Mouse (Mus musculus) CH12.LX (cell line): ENCODE data around the gene Cntn4. TPM values are rescaled to one million over a fixed set of nuclear protein-coding genes. Genes with fewer than 3 reads are reported as not detected.

Experiments used
- DNase-seq: peaks from one replicate; pipeline ENCODE4 v3.0.0-alpha.2; 2013; ENCODE audit errors: extremely low read depth
- H3K27ac ChIP-seq: 2 replicates; pipeline ENCODE4 v1.5.1; 2012; ENCODE audit warnings: low read depth, mild to moderate bottlenecking, control low read depth, moderate library complexity; ENCODE audit not compliant: insufficient read depth
- H3K27me3 ChIP-seq: replicated peaks from 2 replicates; pipeline ENCODE3; 2012; ENCODE audit warnings: inconsistent platforms
- H3K36me3 ChIP-seq, 2 experiments: replicated peaks in 1 of 2; 2 replicates each; pipeline versions ENCODE3 to v1.6.1; 2012; ENCODE audit warnings: inconsistent platforms in 1 of 2, low read length in 1 of 2, mild to moderate bottlenecking in 1 of 2, mixed read lengths in 1 of 2, moderate library complexity in 1 of 2; ENCODE audit not compliant: control insufficient read depth in 1 of 2, insufficient read depth in 1 of 2
- H3K4me1 ChIP-seq, 2 experiments: 2 replicates each; pipeline ENCODE4 v1.6.1; 2012; ENCODE audit warnings: inconsistent platforms in 1 of 2, moderate library complexity in 1 of 2; ENCODE audit not compliant: insufficient read depth in 2 of 2, control insufficient read depth in 1 of 2
- H3K4me2 ChIP-seq: 2 replicates; pipeline ENCODE4 v1.6.1; 2012; ENCODE audit warnings: low read depth, mild to moderate bottlenecking, control low read depth; ENCODE audit not compliant: poor library complexity, insufficient read depth, severe bottlenecking
- H3K4me3 ChIP-seq, 3 experiments: fragments of 150-350 bp in 1 of 3; sonication (generic) in 1 of 3; replicated peaks in 1 of 3; 2 replicates each; pipeline versions ENCODE3 to v1.5.1; 2011 to 2012; ENCODE audit warnings: low read depth in 2 of 3, low read length in 2 of 3, mild to moderate bottlenecking in 2 of 3, moderate library complexity in 2 of 3, control low read depth in 1 of 3, improper control_type of control experiment in 1 of 3, inconsistent platforms in 1 of 3, mixed read lengths in 1 of 3; ENCODE audit not compliant: poor library complexity in 1 of 3
- H3K79me2 ChIP-seq: replicated peaks from 2 replicates; pipeline ENCODE4 v1.6.1; 2012; ENCODE audit warnings: mild to moderate bottlenecking, moderate library complexity; ENCODE audit not compliant: control insufficient read depth, poor library complexity, insufficient read depth, severe bottlenecking; ENCODE audit errors: extremely low read depth
- H3K9ac ChIP-seq: 2 replicates; pipeline ENCODE4 v1.6.1; 2012; ENCODE audit warnings: low read depth, mild to moderate bottlenecking, control low read depth, moderate library complexity; ENCODE audit not compliant: insufficient read depth
- H3K9me3 ChIP-seq: replicated peaks from 2 replicates; pipeline ENCODE3; 2012; ENCODE audit warnings: low read length, inconsistent platforms, mixed read lengths
- BHLHE40 ChIP-seq: IDR thresholded peaks from 2 replicates; pipeline ENCODE4 v1.6.1; 2011; ENCODE audit warnings: mild to moderate bottlenecking, low read depth, low read length, improper control_type of control experiment
- CHD1 ChIP-seq: IDR thresholded peaks from 2 replicates; pipeline ENCODE4 v1.6.1; 2012; ENCODE audit warnings: low read depth, low read length, improper control_type of control experiment, inconsistent platforms
- CTCF ChIP-seq, 2 experiments: IDR thresholded peaks in 1 of 2; conservative IDR thresholded peaks in 1 of 2; 2 replicates each; pipeline ENCODE4 v1.5.1; 2011 to 2012; ENCODE audit warnings: low read depth in 2 of 2, low read length in 2 of 2, improper control_type of control experiment in 1 of 2, inconsistent platforms in 1 of 2, mild to moderate bottlenecking in 1 of 2, moderate library complexity in 1 of 2
- ELF1 ChIP-seq: IDR thresholded peaks from 2 replicates; pipeline ENCODE4 v1.6.1; 2014; ENCODE audit warnings: low read depth, mild to moderate bottlenecking, inconsistent platforms, low read length, improper control_type of control experiment
- EP300 ChIP-seq: IDR thresholded peaks from 2 replicates; pipeline ENCODE4 v1.6.1; 2011; ENCODE audit warnings: low read length, improper control_type of control experiment
- ETS1 ChIP-seq: conservative IDR thresholded peaks from 2 replicates; pipeline ENCODE4 v1.6.1; 2012; ENCODE audit warnings: low read depth, mild to moderate bottlenecking, inconsistent platforms, low read length, improper control_type of control experiment, moderate library complexity
- GABPA ChIP-seq: IDR thresholded peaks from 2 replicates; pipeline ENCODE4 v1.6.1; 2012; ENCODE audit warnings: low read depth, low read length, improper control_type of control experiment, inconsistent platforms; ENCODE audit not compliant: insufficient replicate concordance
- IRF4 ChIP-seq: IDR thresholded peaks from 2 replicates; pipeline ENCODE4 v1.6.1; 2014; ENCODE audit warnings: low read depth, mild to moderate bottlenecking, inconsistent platforms, low read length, improper control_type of control experiment
- JUN ChIP-seq: IDR thresholded peaks from 2 replicates; pipeline ENCODE4 v1.6.1; 2011; ENCODE audit warnings: low read depth, mild to moderate bottlenecking, low read length, improper control_type of control experiment, moderate library complexity; ENCODE audit not compliant: insufficient read depth
- JUND ChIP-seq: conservative IDR thresholded peaks from 2 replicates; pipeline ENCODE4 v1.6.1; 2011; ENCODE audit warnings: low read depth, low read length, improper control_type of control experiment
- MAX ChIP-seq: IDR thresholded peaks from 2 replicates; pipeline ENCODE4 v1.6.1; 2011; ENCODE audit warnings: low read length, improper control_type of control experiment
- MAZ ChIP-seq: IDR thresholded peaks from 2 replicates; pipeline ENCODE4 v1.6.1; 2012; ENCODE audit warnings: low read depth, mild to moderate bottlenecking, inconsistent platforms, low read length, improper control_type of control experiment, moderate library complexity
- MXI1 ChIP-seq: IDR thresholded peaks from 2 replicates; pipeline ENCODE4 v1.6.1; 2011; ENCODE audit warnings: mild to moderate bottlenecking, low read depth, low read length, improper control_type of control experiment
- MYC ChIP-seq: IDR thresholded peaks from 2 replicates; pipeline ENCODE4 v1.6.1; 2011; ENCODE audit warnings: low read depth, mild to moderate bottlenecking, improper control_type of control experiment, low read length
- NELFE ChIP-seq: IDR thresholded peaks from 2 replicates; pipeline ENCODE4 v1.6.1; 2011; ENCODE audit warnings: low read depth, low read length, improper control_type of control experiment
- NRF1 ChIP-seq: IDR thresholded peaks from 2 replicates; pipeline ENCODE4 v1.6.1; 2014; ENCODE audit warnings: low read depth, mild to moderate bottlenecking, inconsistent platforms, low read length, improper control_type of control experiment, moderate library complexity
- PAX5 ChIP-seq: IDR thresholded peaks from 2 replicates; pipeline ENCODE4 v1.6.1; 2012; ENCODE audit warnings: low read length, inconsistent platforms, mixed read lengths
- POLR2A ChIP-seq: IDR thresholded peaks from 2 replicates; pipeline ENCODE4 v1.6.1; 2011; ENCODE audit warnings: low read depth, mild to moderate bottlenecking, improper control_type of control experiment, low read length
- POLR2AphosphoS2 ChIP-seq: IDR thresholded peaks from 2 replicates; pipeline ENCODE4 v1.6.1; 2011; ENCODE audit warnings: low read depth, low read length, improper control_type of control experiment
- RAD21 ChIP-seq: IDR thresholded peaks from 2 replicates; pipeline ENCODE4 v1.6.1; 2011; ENCODE audit warnings: low read depth, mild to moderate bottlenecking, low read length, improper control_type of control experiment, moderate library complexity
- SIN3A ChIP-seq: IDR thresholded peaks from 2 replicates; pipeline ENCODE4 v1.6.1; 2012; ENCODE audit warnings: low read length, improper control_type of control experiment, inconsistent platforms
- SMC3 ChIP-seq: IDR thresholded peaks from 2 replicates; pipeline ENCODE4 v1.6.1; 2011; ENCODE audit warnings: low read depth, low read length, improper control_type of control experiment
- TBP ChIP-seq: conservative IDR thresholded peaks from 2 replicates; pipeline ENCODE4 v1.6.1; 2011; ENCODE audit warnings: low read depth, low read length, improper control_type of control experiment
- TCF12 ChIP-seq: IDR thresholded peaks from 2 replicates; pipeline ENCODE4 v1.6.1; 2014; ENCODE audit warnings: low read depth, mild to moderate bottlenecking, inconsistent platforms, low read length, improper control_type of control experiment
- UBTF ChIP-seq: IDR thresholded peaks from 2 replicates; pipeline ENCODE4 v1.6.1; 2012; ENCODE audit warnings: low read depth, mild to moderate bottlenecking, inconsistent platforms, low read length, improper control_type of control experiment, moderate library complexity
- USF1 ChIP-seq: IDR thresholded peaks from 2 replicates; pipeline ENCODE4 v1.6.1; 2014; ENCODE audit warnings: low read depth, mild to moderate bottlenecking, inconsistent platforms, low read length, improper control_type of control experiment
- USF2 ChIP-seq: conservative IDR thresholded peaks from 2 replicates; pipeline ENCODE4 v1.6.1; 2011; ENCODE audit warnings: low read depth, low read length, improper control_type of control experiment
- ZC3H11A ChIP-seq: IDR thresholded peaks from 2 replicates; pipeline ENCODE4 v1.6.1; 2012; ENCODE audit warnings: low read depth, mild to moderate bottlenecking, inconsistent platforms, low read length, improper control_type of control experiment
- ZKSCAN1 ChIP-seq: IDR thresholded peaks from 2 replicates; pipeline ENCODE4 v1.6.1; 2012; ENCODE audit warnings: low read depth, inconsistent platforms, low read length, improper control_type of control experiment, borderline replicate concordance
- ZNF384 ChIP-seq: IDR thresholded peaks from 2 replicates; pipeline ENCODE4 v1.6.1; 2012; ENCODE audit warnings: low read depth, low read length, improper control_type of control experiment, inconsistent platforms
- dilution Hi-C: fragments of 300-500 bp; cut with MboI; formaldehyde crosslinking; loops from 2 replicates; pipeline ENCODE4 v1.14.3; 2020; ENCODE audit warnings: low sequenced_read_pairs; ENCODE audit not compliant: extremely low pct_unique_long_range_greater_than_20kb, extremely low pct_ligation_motif_present
- in situ Hi-C: fragments of 300-500 bp; cut with MboI; formaldehyde crosslinking; loops from 3 replicates; pipeline ENCODE4 v1.14.3; 2019; ENCODE audit warnings: low sequenced_read_pairs, low pct_ligation_motif_present, low pct_unique_long_range_greater_than_20kb, mixed read lengths
- polyA plus RNA-seq: library from polyadenylated mRNA; unstranded; fragments of >175 nt; gene quantifications from 2 replicates; pipeline ENCODE4 v1.2.1, GENCODE M21; 2012; ENCODE audit warnings: low read depth; ENCODE audit not compliant: insufficient read length
- total RNA-seq, 2 experiments: library from RNA; depleted of rRNA; stranded (reverse); fragments of 300-350 nt in 1 of 2; fragments of >200 nt in 1 of 2; gene quantifications; 2 replicates each; pipeline ENCODE4 v1.2.3; 2012 to 2014

The Cntn4 gene
- total and polyA plus RNA-seq, 3 experiments, result 0.14 TPM; not detected in 2

GRCm38 (mm10) chr6:106593756-106594155 lies 916.3 kb downstream of the Cntn4 start:
- H3K36me3 ChIP-seq, result no peaks in the 10 kb centered on the region
- dilution Hi-C loops, result no loop called here
- H3K4me3 ChIP-seq, result no peak overlapping the region

GRCm38 (mm10) chr6:106617081-106617480 lies 939.6 kb downstream of the Cntn4 start:
- no peak for DNase-seq
- no peak for TF ChIP-seq NELFE
- TF ChIP-seq CHD1, result no peak
- TF ChIP-seq POLR2A, result no peak
- no peak for TF ChIP-seq POLR2AphosphoS2
- no peak for TF ChIP-seq CTCF (conservative IDR thresholded peaks at IDR 0.05 in 1 of 2, IDR thresholded peaks at IDR 0.05 in 1 of 2; ENCODE audit: low read depth in 2 of 2, low read length in 2 of 2)
- TF ChIP-seq MXI1, result no peak
- no peak for TF ChIP-seq MYC
- no peak for TF ChIP-seq UBTF
- no peak for TF ChIP-seq RAD21
- no peak for TF ChIP-seq ETS1
- no peak for TF ChIP-seq IRF4
- TF ChIP-seq TBP, result no peak
- TF ChIP-seq PAX5, result no peak
- no peak for TF ChIP-seq JUN
- no peak for TF ChIP-seq BHLHE40
- TF ChIP-seq MAX, result no peak
- TF ChIP-seq SMC3, result no peak
- no peak for TF ChIP-seq MAZ
- no peak for TF ChIP-seq ELF1
- no peaks in the 10 kb centered on the region for H3K36me3 ChIP-seq
- dilution Hi-C loops (no loop called here), in situ Hi-C loops (no loop called here)
- H3K27me3 ChIP-seq, result no peaks in the 10 kb centered on the region
- no peaks in the 10 kb centered on the region for H3K4me1 ChIP-seq
- no peak overlapping the region for H3K4me3 ChIP-seq
- no peak overlapping the region for H3K4me2 ChIP-seq
- H3K27ac ChIP-seq, result no peak overlapping the region
- no peaks in the 10 kb centered on the region for H3K79me2 ChIP-seq
- H3K9me3 ChIP-seq, result no peaks in the 10 kb centered on the region
- H3K9ac ChIP-seq, result no peak overlapping the region

More at GRCm38 (mm10) chr6:106593756-106594155, 916.3 kb downstream of the Cntn4 start:
- DNase-seq, result no peak
- no peak overlapping the region for H3K27ac ChIP-seq
- no peaks in the 10 kb centered on the region for H3K4me1 ChIP-seq
- no peaks in the 10 kb centered on the region for H3K9me3 ChIP-seq
- in situ Hi-C loops, result no loop called here
- H3K9ac ChIP-seq, result no peak overlapping the region
- H3K27me3 ChIP-seq, result no peaks in the 10 kb centered on the region
- no peak for TF ChIP-seq EP300
- no peak for TF ChIP-seq SIN3A
- no peak for TF ChIP-seq RAD21
- TF ChIP-seq ZKSCAN1, result no peak
- TF ChIP-seq MAZ, result no peak
- no peak for TF ChIP-seq TCF12
- no peak for TF ChIP-seq SMC3
- TF ChIP-seq ZC3H11A, result no peak
- no peak for TF ChIP-seq ZNF384
- TF ChIP-seq ELF1, result no peak
- no peak for TF ChIP-seq JUND
- no peak for TF ChIP-seq NRF1
- TF ChIP-seq IRF4, result no peak
- no peak for TF ChIP-seq USF1
- TF ChIP-seq ETS1, result no peak
- no peak for TF ChIP-seq GABPA
- no peak for TF ChIP-seq POLR2AphosphoS2
- no peak for TF ChIP-seq USF2
- no peak for TF ChIP-seq BHLHE40
- TF ChIP-seq MYC, result no peak
- no peaks in the 10 kb centered on the region for H3K79me2 ChIP-seq
- H3K4me2 ChIP-seq, result no peak overlapping the region
